Mouse (Mus musculus): ENCODE results near the gene Fgd6. TPM values are rescaled to one million over a fixed set of nuclear protein-coding genes. Genes with fewer than 3 reads are reported as not detected.

Fgd6 gene
- total and polyA plus RNA-seq, 3 experiments, result 1.2 to 2.8 TPM; not detected in 1

DNA sequence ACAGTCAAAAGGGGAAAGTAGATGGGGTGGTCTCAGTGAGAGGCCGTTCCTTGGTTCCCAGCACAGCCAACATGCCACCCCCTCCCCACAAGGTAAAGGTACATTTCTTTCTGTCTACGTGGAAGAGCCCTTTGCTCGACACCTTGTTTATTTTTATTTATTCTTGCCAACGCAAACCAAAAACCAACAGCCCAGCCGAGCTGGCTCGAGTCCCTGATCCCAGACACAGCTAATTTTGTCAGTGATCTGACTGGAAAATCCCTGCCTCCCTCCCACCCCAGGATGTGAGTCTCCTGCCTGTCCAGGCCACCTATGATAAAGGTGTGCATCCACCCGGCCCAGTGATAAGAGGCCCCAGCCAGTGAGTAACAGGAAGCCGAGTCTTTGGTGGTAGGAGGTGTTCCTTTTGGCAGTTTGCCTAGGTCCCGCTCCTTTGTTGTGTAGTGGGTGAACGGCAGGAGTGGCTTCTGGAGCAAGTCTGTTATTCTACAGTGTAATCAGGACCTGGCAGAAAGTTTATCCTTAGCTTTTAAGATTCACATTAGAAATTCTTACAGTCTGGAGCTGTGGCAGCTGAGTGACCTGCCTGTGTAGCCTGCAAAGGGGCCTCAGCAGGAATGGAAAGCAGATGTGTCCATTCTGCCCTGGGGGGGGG, 36.6 kb downstream of the Fgd6 start (continued):
- TF ChIP-seq MYB (IDR thresholded peaks at IDR 0.05; ENCODE audit: low read depth, low read length), result no peak
- TF ChIP-seq MAZ (IDR thresholded peaks at IDR 0.05; ENCODE audit: low read depth, low read length), result no peak
- TF ChIP-seq KAT2A (conservative IDR thresholded peaks at IDR 0.05; ENCODE audit: low read depth, low read length), result no peak
- TF ChIP-seq ZNF384 (IDR thresholded peaks at IDR 0.05; ENCODE audit: low read depth, low read length), result no peak
- no peak for TF ChIP-seq MXI1 (IDR thresholded peaks at IDR 0.05; ENCODE audit: low read depth, low read length)
- no peak for TF ChIP-seq MYC (IDR thresholded peaks at IDR 0.05; ENCODE audit: low read depth, low read length)
- no peak for TF ChIP-seq BHLHE40 (IDR thresholded peaks at IDR 0.05; ENCODE audit: borderline replicate concordance, low read depth, low read length)

DNA sequence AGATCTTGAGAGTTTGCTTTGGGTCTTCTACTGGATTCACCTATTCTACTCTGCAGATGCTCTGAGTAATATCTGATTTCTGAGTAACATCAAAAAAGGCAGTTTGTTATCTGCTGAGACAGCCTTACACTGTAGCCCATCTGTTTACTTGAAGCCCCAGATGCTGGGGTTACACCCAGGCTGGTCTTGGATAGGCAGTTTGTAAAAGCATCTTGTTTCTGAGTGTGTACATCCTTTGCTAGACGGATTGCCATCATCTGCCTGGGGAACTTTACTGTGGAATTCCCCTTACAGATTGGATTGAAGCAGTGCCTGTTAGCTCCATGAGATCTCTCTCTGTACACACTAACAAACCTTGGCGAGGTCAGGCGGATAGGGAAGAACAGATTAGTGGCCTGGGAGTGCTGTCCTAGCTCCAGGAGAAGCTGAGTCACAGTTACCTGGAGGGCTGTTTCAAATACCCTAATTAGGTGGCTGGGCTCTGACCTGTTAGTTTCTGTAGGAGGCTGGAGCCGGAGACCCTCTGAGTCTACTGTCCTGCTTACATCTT, 37.2 kb downstream of the Fgd6 start:
- Histone ChIP-seq H3K9me3 (replicated peaks; ENCODE audit: insufficient read depth, low read length) (no peaks in the 10 kb centered on the region), H3K27me3 (ENCODE audit: control insufficient read depth in 1 of 2, insufficient read depth in 2 of 2, low read length in 2 of 2) (no peaks in the 10 kb centered on the region), H3K36me3 (ENCODE audit: control insufficient read depth in 1 of 2, insufficient read depth in 2 of 2, low read length in 2 of 2) (peaks cover 0 to 10% of the 10 kb centered on the region in 2 experiments; a peak in 2 of 4 replicates), H3K4me3 (ENCODE audit: control insufficient read depth in 1 of 2, insufficient read depth in 1 of 2, low read depth in 2 of 2, low read length in 2 of 2) (no peak overlapping the region), H3K79me2 (ENCODE audit: control insufficient read depth, insufficient read depth, low read length, poor library complexity) (no peaks in the 10 kb centered on the region), H3K27ac (ENCODE audit: control insufficient read depth, low read depth, low read length) (peak overlapping the region; percentile 49), H3K4me1 (ENCODE audit: control insufficient read depth in 1 of 2, insufficient read depth in 2 of 2, low read length in 2 of 2) (peaks cover 4 to 11% of the 10 kb centered on the region in 2 experiments), H3K9ac (ENCODE audit: control insufficient read depth, low read depth, low read length, poor library complexity, severe bottlenecking) (no peak overlapping the region)
- TF ChIP-seq GATA1 (IDR thresholded peaks at IDR 0.05; ENCODE audit: low read depth, low read length) (peak; percentile 53; the same call in 1 of the 2 replicates), GABPA (IDR thresholded peaks at IDR 0.05; ENCODE audit: low read depth, low read length) (no peak), RAD21 (IDR thresholded peaks at IDR 0.05; ENCODE audit: low read depth, low read length) (no peak), ZNF384 (IDR thresholded peaks at IDR 0.05; ENCODE audit: low read depth, low read length) (no peak), TCF12 (IDR thresholded peaks at IDR 0.05; ENCODE audit: low read depth, low read length) (peak; percentile 45), MEF2A (IDR thresholded peaks at IDR 0.05; ENCODE audit: extremely low read depth, insufficient replicate concordance, low read depth, low read length, poor library complexity, severe bottlenecking) (no peak), TAL1 (IDR thresholded peaks at IDR 0.05; ENCODE audit: low read length) (peak; percentile 58), USF2 (IDR thresholded peaks at IDR 0.05; ENCODE audit: borderline replicate concordance in 1 of 2, insufficient read depth in 1 of 2, low read depth in 1 of 2, low read length in 2 of 2) (no peak), POLR2A (IDR thresholded peaks at IDR 0.05; ENCODE audit: control insufficient read depth in 1 of 2, insufficient read depth in 1 of 2, low read depth in 1 of 2, low read length in 2 of 2, poor library complexity in 1 of 2) (no peak), RCOR1 (IDR thresholded peaks at IDR 0.05; ENCODE audit: low read depth, low read length) (0 out of 2 replicates have a peak, but pooled peaks have one; percentile 18), MAX (IDR thresholded peaks at IDR 0.05; ENCODE audit: low read length) (no peak), HCFC1 (IDR thresholded peaks at IDR 0.05; ENCODE audit: low read depth, low read length) (no peak), ELF1 (IDR thresholded peaks at IDR 0.05; ENCODE audit: low read depth, low read length) (no peak), MYB (IDR thresholded peaks at IDR 0.05; ENCODE audit: low read depth, low read length) (no peak), POLR2AphosphoS5 (IDR thresholded peaks at IDR 0.05; ENCODE audit: borderline replicate concordance, low read depth, low read length) (no peak), EP300 (IDR thresholded peaks at IDR 0.05; ENCODE audit: low read depth in 1 of 2, low read length in 2 of 2) (0 out of 4 replicates have a peak, but pooled peaks of 1 of the 2 experiments have one; percentile 56)
- peak; percentile 72 for DNase-seq (ENCODE audit: low read depth, low spot score)

Measured in MEL (cell line).